Mouse (Mus musculus) liver, embryonic 14.5 days (tissue): ENCODE data around the gene Gm156.
"Not testable (repeated sequence)": the region's sequence is repeated elsewhere in the genome, so short reads cannot be mapped to it uniquely, and the experiment has no call there.

Experiments
- CTCF ChIP-seq: IDR thresholded peaks from 2 replicates; pipeline ENCODE4 v1.5.1; 2016; ENCODE audit warnings: antibody characterized with exemption, low read depth, control low read depth
- EP300 ChIP-seq: IDR thresholded peaks from 2 replicates; pipeline ENCODE4 v1.6.1; 2016; ENCODE audit warnings: antibody characterized with exemption, low read depth

DNA sequence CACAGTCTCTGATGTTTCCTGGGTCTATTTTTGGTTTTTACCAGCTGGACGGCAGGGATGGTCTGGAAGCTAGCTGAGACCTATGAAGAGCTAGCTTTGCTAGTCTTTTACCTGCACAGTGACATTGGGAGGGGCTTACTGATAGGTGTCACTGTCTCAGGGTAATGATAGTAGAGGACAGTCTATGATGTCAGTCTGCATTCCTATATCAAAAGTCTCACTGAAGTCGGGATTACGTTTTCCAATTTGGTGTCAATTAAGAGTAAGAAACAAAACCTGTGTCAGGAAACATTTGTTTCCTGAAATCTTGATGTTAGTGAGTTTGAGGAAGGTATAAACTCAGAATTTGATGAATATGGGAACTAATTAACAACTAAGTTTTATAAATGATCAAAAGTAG is at the start of gene Gm156:
- not testable (repeated sequence) for TF ChIP-seq CTCF, EP300
